Mouse (Mus musculus) hindbrain, embryonic 14.5 days (tissue): ENCODE data around the gene Timp2. TPM values are rescaled to one million over a fixed set of nuclear protein-coding genes. Genes with fewer than 3 reads are reported as not detected.
A peak's percentile ranks its signal among the peaks of the same experiment; 100 is the strongest.

Experiments used
- ATAC-seq: fragments of 200-750 bp; cut with Nextera tagmentation; 2 replicates; pipeline ENCODE4 v1.8.0; 2017; ENCODE audit warnings: moderate number of reproducible peaks, mild to moderate bottlenecking, moderate TSS enrichment, moderate library complexity; ENCODE audit not compliant: low FRiP score
- DNase-seq: peaks from one replicate; pipeline ENCODE4 v3.0.0-alpha.2; 2015; ENCODE audit warnings: low spot score
- H3K27ac ChIP-seq: fragments of 300-500 bp; sonication (generic); 2 replicates; pipeline ENCODE4 v1.5.1; 2014; ENCODE audit warnings: mild to moderate bottlenecking, moderate library complexity
- H3K27me3 ChIP-seq: fragments of 300-500 bp; sonication (generic); 2 replicates; pipeline ENCODE4 v1.6.1; 2014; ENCODE audit warnings: mild to moderate bottlenecking, low read length, mixed read lengths; ENCODE audit not compliant: control insufficient read depth, insufficient read depth
- H3K36me3 ChIP-seq: fragments of 300-500 bp; sonication (generic); replicated peaks from 2 replicates; pipeline ENCODE4 v1.6.1; 2014; ENCODE audit not compliant: control insufficient read depth, insufficient read depth
- H3K4me1 ChIP-seq: fragments of 300-500 bp; sonication (generic); replicated peaks from 2 replicates; pipeline ENCODE4 v1.6.1; 2014; ENCODE audit warnings: antibody characterized with exemption, low read length, mixed read lengths; ENCODE audit not compliant: control insufficient read depth, insufficient read depth
- H3K4me2 ChIP-seq: fragments of 300-500 bp; sonication (generic); replicated peaks from 2 replicates; pipeline ENCODE4 v1.6.1; 2014; ENCODE audit warnings: mild to moderate bottlenecking, moderate library complexity
- H3K4me3 ChIP-seq: fragments of 300-500 bp; sonication (generic); replicated peaks from 2 replicates; pipeline ENCODE4 v1.5.1; 2014; ENCODE audit warnings: mild to moderate bottlenecking, low read length
- H3K9ac ChIP-seq: fragments of 300-500 bp; sonication (generic); 2 replicates; pipeline ENCODE4 v1.6.1; 2014
- H3K9me3 ChIP-seq: fragments of 300-500 bp; sonication (generic); 2 replicates; pipeline ENCODE4 v1.6.1; 2016; ENCODE audit warnings: low read length; ENCODE audit not compliant: control insufficient read depth
- WGBS: fragments of 180-500 bp; shearing (Covaris S2); extraction: QIAGEN DNeasy Blood & Tissue Kit; methylation state at CpG from one replicate; pipeline ENCODE4 v1.1.7; 2014; 5-methylcytosine and 5-hydroxymethylcytosine counted together
- polyA plus RNA-seq: library from polyadenylated mRNA; unstranded; fragments of >200 nt; fragmentation: Nextera tagmentation; extraction: Ambion mirVana; gene quantifications from 2 replicates; pipeline ENCODE4 v1.2.1, GENCODE M21; 2014

Timp2 gene
- polyA plus RNA-seq = 94.3 and 114 TPM in 2 replicates

DNA sequence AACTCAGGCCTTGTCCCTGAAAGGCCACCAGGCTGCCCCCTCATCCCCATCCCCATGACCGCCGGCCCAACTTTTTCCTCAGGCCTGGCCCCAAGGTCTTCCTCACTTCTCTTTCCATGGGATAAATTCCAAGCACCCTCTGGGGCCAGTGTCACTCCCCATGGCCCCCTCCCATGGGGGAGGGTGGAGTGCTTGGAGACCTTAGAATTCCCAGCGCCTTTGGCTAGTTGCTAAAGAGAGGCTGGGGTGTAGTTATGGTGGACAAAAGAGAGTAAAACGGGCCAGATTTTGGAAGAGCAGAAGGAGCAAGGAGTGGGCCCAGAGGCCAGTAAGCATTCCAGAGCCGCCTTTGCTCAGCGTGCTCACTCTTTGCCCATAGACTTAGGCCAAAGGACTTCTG is at the start of gene Timp2:
Gene Timp2 (minus strand): TSS at position 101 of the 400 bp plus-strand sequence.
- Histone ChIP-seq H3K4me3 (peak within 1 kb of the TSS; percentile 89), H3K36me3 (no peaks in the 10 kb centered on the region; the same call in 1 of the 2 replicates), H3K9me3 (no peaks in the 10 kb centered on the region), H3K27ac (peak within 1 kb of the TSS; percentile 92), H3K4me1 (peaks cover 19% of the 10 kb centered on the region), H3K27me3 (no peaks in the 10 kb centered on the region), H3K4me2 (peak within 1 kb of the TSS; percentile 91), H3K9ac (peak within 1 kb of the TSS; percentile 92)
- no peak for ATAC-seq
- WGBS = 25% methylated on average over 6 of the region's 6 CpGs
- no peak for DNase-seq

DNA sequence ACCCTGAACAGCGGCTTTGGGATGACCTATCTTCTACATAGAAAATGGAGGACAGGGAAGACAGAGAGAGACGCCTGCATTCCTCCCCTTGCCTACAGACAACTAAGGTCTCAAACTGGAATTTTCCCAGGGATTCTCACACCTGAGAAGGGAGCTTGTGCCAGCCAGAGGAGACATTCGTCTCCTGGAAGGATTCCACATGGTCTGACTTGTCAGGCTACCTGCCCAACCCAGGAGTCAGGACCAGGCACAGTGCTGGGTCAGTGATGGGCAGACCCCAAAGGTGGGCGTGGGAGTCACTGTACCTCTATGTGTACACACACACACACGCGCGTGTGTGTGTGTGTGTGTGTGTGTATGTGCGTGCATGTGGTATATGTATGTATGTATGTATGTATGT is 49.8 kb upstream of the Timp2 start:
- Histone ChIP-seq H3K27me3 (no peaks in the 10 kb centered on the region), H3K27ac (no peak overlapping the region), H3K4me3 (no peak overlapping the region), H3K9me3 (no peaks in the 10 kb centered on the region), H3K9ac (no peak overlapping the region), H3K36me3 (peaks cover 43% of the 10 kb centered on the region), H3K4me1 (no peaks in the 10 kb centered on the region), H3K4me2 (no peak overlapping the region)
- ATAC-seq (no peak), DNase-seq (no peak)
- WGBS = 94% methylated on average over 8 of the region's 8 CpGs

DNA sequence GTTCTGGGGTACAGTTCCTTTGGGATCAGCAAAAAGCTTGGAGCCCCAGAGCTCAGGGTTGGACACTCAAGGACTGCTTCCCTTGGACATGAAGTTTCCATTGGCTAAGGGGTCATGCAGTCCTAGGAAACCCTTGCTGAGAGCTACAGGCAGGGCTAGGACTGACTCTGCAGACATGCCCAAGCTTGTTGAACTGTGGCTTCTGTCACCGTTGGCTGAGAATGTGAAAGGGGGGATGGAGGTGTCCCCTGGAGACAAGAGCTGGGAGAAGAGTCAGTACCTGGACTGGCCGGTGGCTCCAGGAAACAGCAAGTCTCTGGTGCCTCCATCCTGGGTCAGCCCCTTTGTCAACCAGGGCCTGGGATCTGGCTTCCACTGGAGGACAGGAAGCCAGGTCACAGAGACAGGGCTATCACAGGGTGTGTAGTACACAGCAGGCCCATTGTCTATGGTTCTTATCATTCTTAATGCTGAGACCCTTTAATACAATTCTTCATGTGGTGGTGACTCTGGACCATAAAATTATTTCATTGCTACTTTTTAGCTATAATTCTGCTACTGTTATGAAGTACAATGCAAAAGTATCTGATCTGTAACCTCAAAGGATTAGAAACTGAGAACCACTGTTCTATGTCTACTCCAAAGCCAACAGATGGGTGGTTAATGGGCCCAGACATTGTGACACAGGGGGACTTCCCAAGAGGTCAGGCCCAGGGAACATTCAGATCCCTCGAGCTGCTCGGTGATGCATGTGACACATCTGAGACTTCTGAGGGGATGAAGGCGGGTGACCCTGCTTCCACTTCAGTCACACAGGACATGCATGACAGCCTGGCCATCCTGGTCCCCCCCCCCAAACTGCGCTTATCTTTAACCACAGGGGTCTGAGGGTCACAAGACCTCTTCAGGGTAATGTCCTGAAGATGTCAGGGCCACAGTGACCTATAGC is 48.7 kb upstream of the Timp2 start:
- Histone ChIP-seq H3K27me3 (no peaks in the 10 kb centered on the region), H3K4me1 (no peaks in the 10 kb centered on the region), H3K27ac (no peak overlapping the region), H3K9me3 (no peaks in the 10 kb centered on the region), H3K4me3 (no peak overlapping the region), H3K36me3 (peaks cover 38% of the 10 kb centered on the region), H3K4me2 (no peak overlapping the region), H3K9ac (no peak overlapping the region)
- ATAC-seq = no peak
- DNase-seq = no peak
- WGBS = 69% methylated on average over 6 of the region's 6 CpGs

DNA sequence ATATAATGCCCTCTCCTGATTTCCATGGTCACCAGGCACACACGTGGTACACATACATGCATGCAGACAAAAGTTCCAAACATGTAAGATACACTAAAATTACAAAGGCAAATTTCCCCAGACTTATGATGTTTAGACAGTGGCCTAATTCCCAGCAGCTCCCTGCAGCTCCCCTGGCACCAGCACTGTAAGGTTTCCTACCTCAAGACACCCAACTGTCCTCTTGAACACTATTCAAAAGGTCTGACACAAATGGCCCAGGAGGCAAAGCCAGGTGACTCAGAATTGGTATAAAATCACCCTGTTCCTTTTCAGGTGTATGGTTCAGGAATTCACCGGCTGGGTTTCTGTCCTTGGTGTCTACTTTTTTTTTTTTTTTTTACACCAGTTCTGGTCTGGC is 47.6 kb upstream of the Timp2 start:
- no peak overlapping the region for H3K4me3 ChIP-seq
- no peak overlapping the region for H3K4me2 ChIP-seq
- no peaks in the 10 kb centered on the region for H3K4me1 ChIP-seq
- H3K36me3 ChIP-seq = peaks cover 28% of the 10 kb centered on the region
- WGBS = 89% methylated on average over 2 of the region's 2 CpGs
- no peak for ATAC-seq
- H3K9me3 ChIP-seq = no peaks in the 10 kb centered on the region
- H3K27me3 ChIP-seq = no peaks in the 10 kb centered on the region
- no peak overlapping the region for H3K9ac ChIP-seq
- DNase-seq = no peak
- H3K27ac ChIP-seq = no peak overlapping the region

DNA sequence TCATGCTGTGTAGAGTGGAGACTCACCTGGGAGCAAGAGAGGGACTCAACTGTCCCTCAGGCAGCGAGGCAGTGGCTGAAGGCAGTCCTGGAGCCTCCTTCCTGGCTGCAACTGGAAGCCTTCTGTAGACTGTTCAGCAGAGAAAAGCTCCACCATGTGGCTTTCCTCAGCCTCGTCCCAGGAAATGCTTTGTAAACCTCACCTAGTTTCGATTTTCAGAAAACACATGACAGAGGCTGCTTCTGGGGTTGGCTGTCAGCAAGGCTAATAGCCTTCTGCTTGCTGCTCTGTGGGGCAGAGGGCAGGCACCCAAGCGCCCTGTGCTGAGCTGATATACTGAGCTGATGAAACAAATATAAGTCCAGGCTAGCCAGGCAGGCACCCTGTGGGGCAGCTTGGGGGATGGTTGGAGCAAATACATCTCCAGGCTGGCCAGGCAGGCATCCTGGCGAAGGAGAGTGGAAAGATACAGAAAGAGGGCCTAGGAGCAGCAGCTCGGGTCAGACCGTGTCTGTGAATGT is 46.3 kb upstream of the Timp2 start, which contains the start of gene Lgals3bp:
Gene Lgals3bp (minus strand): TSS at position 333 of the 521 bp plus-strand sequence.
- no peak for ATAC-seq
- DNase-seq = peak; percentile 38
- H3K4me3 ChIP-seq = no peak within 1 kb of the TSS
- H3K9ac ChIP-seq = 0 out of 2 replicates have a peak within 1 kb of the TSS, but pooled peaks have one; percentile 20
- no peak within 1 kb of the TSS; the same call in 1 of the 2 replicates for H3K27ac ChIP-seq
- no peaks in the 10 kb centered on the region for H3K27me3 ChIP-seq
- peaks cover 14% of the 10 kb centered on the region for H3K36me3 ChIP-seq
- H3K4me2 ChIP-seq = no peak within 1 kb of the TSS
- WGBS = 60% methylated on average over 7 of the region's 7 CpGs
- no peaks in the 10 kb centered on the region for H3K4me1 ChIP-seq
- H3K9me3 ChIP-seq = no peaks in the 10 kb centered on the region

DNA sequence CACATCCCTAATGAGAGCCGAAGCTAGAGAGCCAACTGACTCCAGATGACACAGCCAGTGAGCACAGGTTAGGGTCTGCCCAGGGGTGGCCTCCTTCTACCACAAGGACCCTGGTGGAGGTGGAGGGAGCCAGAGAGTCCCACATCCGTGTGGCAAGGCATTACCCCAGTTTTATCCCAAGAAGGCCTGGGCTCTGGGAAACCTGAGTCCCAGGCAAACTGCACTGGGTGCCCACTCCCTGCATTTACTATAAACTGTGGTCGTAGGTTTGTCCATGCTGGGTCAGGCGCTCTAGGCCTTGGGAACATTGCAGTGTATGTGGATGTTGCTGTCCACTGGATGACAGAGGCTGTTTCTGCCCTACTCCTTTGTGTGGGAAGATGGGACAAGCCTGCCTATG is 45.7 kb upstream of the Timp2 start:
- Histone ChIP-seq H3K27ac (no peak overlapping the region), H3K4me3 (no peak overlapping the region), H3K36me3 (peaks cover 8% of the 10 kb centered on the region; the same call in 1 of the 2 replicates), H3K27me3 (no peaks in the 10 kb centered on the region), H3K9ac (no peak overlapping the region), H3K9me3 (no peaks in the 10 kb centered on the region), H3K4me2 (no peak overlapping the region), H3K4me1 (no peaks in the 10 kb centered on the region)
- ATAC-seq (no peak), DNase-seq (no peak)
- WGBS = 85% methylated on average over 4 of the region's 4 CpGs

DNA sequence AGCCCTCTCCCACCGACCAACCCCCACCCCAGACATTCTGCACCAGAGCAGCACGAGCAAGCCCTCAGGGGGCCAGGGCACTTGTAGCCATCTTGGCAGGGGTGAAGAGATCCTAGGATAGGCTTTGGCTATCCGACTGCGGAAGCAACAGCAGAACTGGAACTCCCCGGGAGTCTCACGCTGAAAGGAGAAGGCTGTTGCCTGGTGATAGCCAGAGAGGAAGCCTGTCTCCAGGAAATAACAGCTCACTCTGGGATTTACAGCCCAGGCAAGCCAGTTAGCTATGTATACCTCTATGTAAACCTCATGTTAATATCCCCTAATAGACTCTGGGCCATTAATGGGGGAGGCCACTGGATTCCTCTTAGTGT is 45.0 kb upstream of the Timp2 start:
- ATAC-seq = no peak
- H3K36me3 ChIP-seq = 0 out of 2 replicates have a peak, but pooled peaks cover 2% of the 10 kb centered on the region
- no peak overlapping the region for H3K4me3 ChIP-seq
- WGBS = 42% methylated on average over 6 of the region's 6 CpGs
- no peak overlapping the region for H3K27ac ChIP-seq
- H3K4me2 ChIP-seq = no peak overlapping the region
- no peak for DNase-seq
- H3K4me1 ChIP-seq = no peaks in the 10 kb centered on the region
- no peaks in the 10 kb centered on the region for H3K27me3 ChIP-seq
- no peak overlapping the region for H3K9ac ChIP-seq
- no peaks in the 10 kb centered on the region for H3K9me3 ChIP-seq

DNA sequence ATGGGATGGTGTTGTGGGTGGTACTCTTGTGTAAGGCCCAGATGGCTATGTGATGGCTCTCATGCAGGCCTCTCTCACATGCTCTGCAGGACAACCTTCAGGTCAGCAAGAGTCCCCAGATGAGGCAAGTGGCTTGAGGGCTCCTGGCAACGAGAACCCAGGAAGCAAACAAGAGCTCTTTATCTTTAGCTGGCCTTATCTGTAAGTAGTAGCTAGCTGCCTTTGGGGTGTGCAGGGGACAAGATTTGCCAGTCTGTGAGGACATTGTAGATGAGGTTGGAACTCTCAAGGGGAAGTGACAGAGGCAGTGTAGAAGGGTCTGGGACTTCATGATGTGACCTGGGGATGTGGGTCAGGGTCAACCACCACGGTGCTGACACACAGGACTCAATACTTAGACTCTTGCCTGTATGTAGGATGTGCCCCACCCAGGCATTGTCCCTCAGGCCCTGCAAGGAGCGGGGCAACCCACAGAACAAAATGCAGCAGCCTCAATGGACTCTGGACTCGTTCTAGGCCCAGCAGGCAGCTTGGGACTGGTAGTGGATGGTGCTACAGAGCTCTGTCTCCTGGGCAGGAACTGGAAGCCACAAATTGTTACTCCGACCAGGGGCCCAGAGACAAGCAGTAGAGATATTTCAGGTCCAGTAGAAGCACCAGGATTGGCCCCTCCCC is 44.5 kb upstream of the Timp2 start:
- no peak for ATAC-seq
- Histone ChIP-seq H3K36me3 (no peaks in the 10 kb centered on the region), H3K4me2 (no peak overlapping the region), H3K4me1 (no peaks in the 10 kb centered on the region), H3K27me3 (no peaks in the 10 kb centered on the region), H3K27ac (no peak overlapping the region), H3K9me3 (no peaks in the 10 kb centered on the region), H3K9ac (no peak overlapping the region), H3K4me3 (no peak overlapping the region)
- 82% methylated on average over 5 of the region's 5 CpGs for WGBS
- no peak for DNase-seq
